Mouse (Mus musculus): Measurements from ENCODE around the gene Vmn1r166. TPM values are rescaled to one million over a fixed set of nuclear protein-coding genes. Genes with fewer than 3 reads are reported as not detected.

The Vmn1r166 gene
- not detected in 2 replicates for polyA plus RNA-seq (2012; rRNA removed)

DNA sequence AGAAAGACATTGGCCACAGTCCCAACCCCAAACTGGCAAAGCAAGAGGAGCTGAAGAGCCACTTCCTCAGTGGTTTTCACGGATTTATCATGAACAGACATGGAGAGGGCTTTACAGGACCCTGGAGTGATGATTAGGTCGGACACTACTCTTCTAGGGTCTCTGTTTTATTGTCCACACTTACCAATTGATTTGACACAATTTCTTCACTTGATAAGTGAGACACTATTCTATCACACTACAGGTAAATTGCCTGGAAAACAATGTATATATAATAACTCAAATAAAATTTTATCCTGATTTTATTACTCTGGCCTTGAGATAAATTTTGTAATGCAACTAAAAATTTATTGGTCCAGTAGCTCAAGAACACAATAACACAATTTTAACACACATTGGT is at the start of gene Vmn1r166:
Gene Vmn1r166, minus strand, starts transcription at position 101 of the 400 bp plus-strand sequence.

DNA sequence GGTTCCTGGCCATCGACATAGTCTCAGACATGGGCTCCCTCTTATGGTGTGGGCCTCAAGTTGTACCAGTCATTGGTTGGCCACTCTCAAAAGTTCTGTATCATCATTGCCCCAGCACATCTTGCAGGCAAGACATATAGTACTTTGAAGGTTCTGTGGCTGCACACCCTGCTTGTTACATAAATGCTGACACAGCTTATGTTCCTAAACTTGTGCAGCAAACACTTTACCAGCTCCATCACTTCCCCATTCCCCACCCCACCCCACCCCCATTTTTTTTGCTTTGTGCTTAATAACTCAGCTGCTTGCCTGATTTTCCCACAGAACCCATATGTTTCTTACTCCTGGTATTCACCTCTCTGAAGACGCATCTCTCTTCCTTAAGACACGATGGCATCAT is 49.4 kb upstream of the Vmn1r166 start, which contains the start of gene Nlrp4e:
Gene Nlrp4e, plus strand, starts transcription at position 301 of the 400 bp plus-strand sequence.

DNA sequence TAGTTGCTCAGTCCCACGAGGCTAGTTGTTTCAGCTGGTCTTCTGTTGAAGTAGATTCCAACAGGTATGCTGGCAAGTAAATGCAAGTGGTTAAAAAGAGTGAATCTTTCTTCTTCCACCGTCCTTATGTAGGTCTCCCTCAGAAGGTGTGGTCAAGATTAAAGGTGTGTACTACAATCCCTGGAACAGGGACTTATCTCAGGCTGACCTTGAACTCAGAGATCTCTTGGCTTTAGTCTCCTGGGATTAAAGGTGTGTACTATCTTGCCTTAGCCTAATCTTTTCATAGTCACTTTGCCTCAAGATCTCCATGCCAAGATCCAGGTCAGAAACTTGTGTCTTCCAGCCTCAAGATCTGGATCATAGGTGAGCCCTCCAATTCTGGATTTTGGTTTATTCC is 27.3 kb upstream of the Vmn1r166 start, which contains the start of gene Gm6902:
Gene Gm6902, minus strand, starts transcription at position 101 of the 400 bp plus-strand sequence.

DNA sequence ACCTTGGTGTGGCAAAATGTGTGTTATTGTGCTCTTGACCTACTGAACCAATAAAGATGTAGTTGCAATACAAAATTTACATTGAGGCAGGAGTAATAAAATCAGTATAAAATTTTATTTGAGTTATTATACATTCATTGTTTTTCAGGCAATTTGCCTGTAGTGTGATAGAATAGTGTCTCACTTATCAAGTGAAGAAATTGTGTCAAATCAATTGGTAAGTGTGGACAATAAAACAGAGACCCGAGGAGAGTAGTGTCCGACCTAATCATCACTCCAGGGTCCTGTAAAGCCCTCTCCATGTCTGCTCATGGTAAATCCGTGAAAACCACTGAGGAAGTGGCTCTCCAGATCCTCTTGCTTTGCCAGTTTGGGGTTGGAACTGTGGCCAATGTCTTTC is 34.5 kb downstream of the Vmn1r166 start, which contains the start of gene Vmn1r165:
Gene Vmn1r165, plus strand, starts transcription at position 301 of the 400 bp plus-strand sequence.

Other genes starting within 250 kb of the Vmn1r166 start
- gene Gm4216, start 231.8 kb downstream of the Vmn1r166 start, polyA plus RNA-seq (2012; rRNA removed) = not detected in 2 replicates
- not detected in 2 replicates for gene Vmn1r163, start 196.1 kb downstream of the Vmn1r166 start, polyA plus RNA-seq (2012; rRNA removed)
- not detected in 2 replicates for gene Gm8720, start 184.2 kb downstream of the Vmn1r166 start, polyA plus RNA-seq (2012; rRNA removed)
- gene Gm10662, start 107.2 kb downstream of the Vmn1r166 start, polyA plus RNA-seq (2012; rRNA removed) = not detected in 2 replicates
- not detected in 2 replicates for gene Vmn1r165, start 34.4 kb downstream of the Vmn1r166 start, polyA plus RNA-seq (2012; rRNA removed)
- not detected in 2 replicates for gene Gm6902, start 27.2 kb upstream of the Vmn1r166 start, polyA plus RNA-seq (2012; rRNA removed)
- 0.14 and 0.26 TPM in 2 replicates for gene Nlrp4e, start 49.5 kb upstream of the Vmn1r166 start, polyA plus RNA-seq (2012; rRNA removed)
- gene Nlrp5, start 134.2 kb upstream of the Vmn1r166 start, polyA plus RNA-seq (2012; rRNA removed) = 10.5 and 14.6 TPM in 2 replicates

All from ovary, adult 2 months (tissue).